Mouse (Mus musculus): ENCODE data around the gene Pla2g15. TPM values are rescaled to one million over a fixed set of nuclear protein-coding genes. Genes with fewer than 3 reads are reported as not detected.

The Pla2g15 gene
- polyA plus RNA-seq, 1 experiment: 1.9 TPM

- Histone ChIP-seq H3K4me1 (ENCODE audit: control insufficient read depth, insufficient read depth, low read length) (peaks cover under 1% of the 10 kb centered on the region; the same call in 1 of the 2 replicates), H3K4me3 (ENCODE audit: control insufficient read depth, low read depth, low read length) (no peak overlapping the region), H3K36me3 (ENCODE audit: control insufficient read depth, insufficient read depth, low read length) (no peaks in the 10 kb centered on the region; the same call in 1 of the 2 replicates), H3K27ac (ENCODE audit: control insufficient read depth, insufficient read depth, low read depth, low read length) (no peak overlapping the region), H3K27me3 (ENCODE audit: control insufficient read depth, insufficient read depth, low read length) (no peaks in the 10 kb centered on the region; the same call in 1 of the 2 replicates)
- TF ChIP-seq CTCF (IDR thresholded peaks at IDR 0.05; ENCODE audit: control insufficient read depth, insufficient read depth, insufficient replicate concordance, low read depth, low read length): no peak
- TF ChIP-seq POLR2A (IDR thresholded peaks at IDR 0.05; ENCODE audit: control insufficient read depth, low read depth, low read length): no peak
Measured at GRCm38 (mm10) chr8:106129997-106130396, 20.2 kb upstream of the Pla2g15 start.

- Histone ChIP-seq H3K4me1 (ENCODE audit: control insufficient read depth, insufficient read depth, low read length) (peaks cover 5% of the 10 kb centered on the region), H3K27me3 (ENCODE audit: control insufficient read depth, insufficient read depth, low read length) (no peaks in the 10 kb centered on the region; the same call in 1 of the 2 replicates), H3K36me3 (ENCODE audit: control insufficient read depth, insufficient read depth, low read length) (no peaks in the 10 kb centered on the region; the same call in 1 of the 2 replicates), H3K4me3 (ENCODE audit: control insufficient read depth, low read depth, low read length) (no peak overlapping the region), H3K27ac (ENCODE audit: control insufficient read depth, insufficient read depth, low read depth, low read length) (no peak overlapping the region)
- TF ChIP-seq CTCF (IDR thresholded peaks at IDR 0.05; ENCODE audit: control insufficient read depth, insufficient read depth, insufficient replicate concordance, low read depth, low read length): no peak
- no peak for TF ChIP-seq POLR2A (IDR thresholded peaks at IDR 0.05; ENCODE audit: control insufficient read depth, low read depth, low read length)
Measured at GRCm38 (mm10) chr8:106130505-106130904, 19.7 kb upstream of the Pla2g15 start.

GRCm38 (mm10) chr8:106131021-106131420, 19.2 kb upstream of the Pla2g15 start:
- H3K4me3 ChIP-seq (ENCODE audit: control insufficient read depth, low read depth, low read length): no peak overlapping the region
- no peaks in the 10 kb centered on the region; the same call in 1 of the 2 replicates for H3K27me3 ChIP-seq (ENCODE audit: control insufficient read depth, insufficient read depth, low read length)
- no peak for TF ChIP-seq POLR2A (IDR thresholded peaks at IDR 0.05; ENCODE audit: control insufficient read depth, low read depth, low read length)
- no peak for TF ChIP-seq CTCF (IDR thresholded peaks at IDR 0.05; ENCODE audit: control insufficient read depth, insufficient read depth, insufficient replicate concordance, low read depth, low read length)
- no peak overlapping the region for H3K27ac ChIP-seq (ENCODE audit: control insufficient read depth, insufficient read depth, low read depth, low read length)
- H3K36me3 ChIP-seq (ENCODE audit: control insufficient read depth, insufficient read depth, low read length): no peaks in the 10 kb centered on the region; the same call in 1 of the 2 replicates
- peaks cover 10% of the 10 kb centered on the region for H3K4me1 ChIP-seq (ENCODE audit: control insufficient read depth, insufficient read depth, low read length)

GRCm38 (mm10) chr8:106131488-106132222, 18.5 kb upstream of the Pla2g15 start:
- TF ChIP-seq POLR2A (IDR thresholded peaks at IDR 0.05; ENCODE audit: control insufficient read depth, low read depth, low read length): no peak
- no peak for TF ChIP-seq CTCF (IDR thresholded peaks at IDR 0.05; ENCODE audit: control insufficient read depth, insufficient read depth, insufficient replicate concordance, low read depth, low read length)
- no peak overlapping the region for H3K27ac ChIP-seq (ENCODE audit: control insufficient read depth, insufficient read depth, low read depth, low read length)
- no peak overlapping the region for H3K4me3 ChIP-seq (ENCODE audit: control insufficient read depth, low read depth, low read length)
- no peaks in the 10 kb centered on the region; the same call in 1 of the 2 replicates for H3K27me3 ChIP-seq (ENCODE audit: control insufficient read depth, insufficient read depth, low read length)
- peaks cover 14% of the 10 kb centered on the region for H3K4me1 ChIP-seq (ENCODE audit: control insufficient read depth, insufficient read depth, low read length)
- no peaks in the 10 kb centered on the region; the same call in 1 of the 2 replicates for H3K36me3 ChIP-seq (ENCODE audit: control insufficient read depth, insufficient read depth, low read length)

- no peaks in the 10 kb centered on the region; the same call in 1 of the 2 replicates for H3K36me3 ChIP-seq (ENCODE audit: control insufficient read depth, insufficient read depth, low read length)
- no peaks in the 10 kb centered on the region; the same call in 1 of the 2 replicates for H3K27me3 ChIP-seq (ENCODE audit: control insufficient read depth, insufficient read depth, low read length)
Measured at GRCm38 (mm10) chr8:106132356-106132755, 17.8 kb upstream of the Pla2g15 start.

GRCm38 (mm10) chr8:106133526-106133925, 16.7 kb upstream of the Pla2g15 start:
- Histone ChIP-seq H3K4me3 (ENCODE audit: control insufficient read depth, low read depth, low read length) (no peak overlapping the region), H3K27ac (ENCODE audit: control insufficient read depth, insufficient read depth, low read depth, low read length) (no peak overlapping the region), H3K4me1 (ENCODE audit: control insufficient read depth, insufficient read depth, low read length) (peaks cover 29% of the 10 kb centered on the region), H3K27me3 (ENCODE audit: control insufficient read depth, insufficient read depth, low read length) (no peaks in the 10 kb centered on the region; the same call in 1 of the 2 replicates), H3K36me3 (ENCODE audit: control insufficient read depth, insufficient read depth, low read length) (no peaks in the 10 kb centered on the region; the same call in 1 of the 2 replicates)
- TF ChIP-seq POLR2A (IDR thresholded peaks at IDR 0.05; ENCODE audit: control insufficient read depth, low read depth, low read length) (no peak), CTCF (IDR thresholded peaks at IDR 0.05; ENCODE audit: control insufficient read depth, insufficient read depth, insufficient replicate concordance, low read depth, low read length) (no peak)

More at GRCm38 (mm10) chr8:106132356-106132755, 17.8 kb upstream of the Pla2g15 start:
- Histone ChIP-seq H3K4me1 (ENCODE audit: control insufficient read depth, insufficient read depth, low read length) (peaks cover 18% of the 10 kb centered on the region), H3K27ac (ENCODE audit: control insufficient read depth, insufficient read depth, low read depth, low read length) (no peak overlapping the region), H3K4me3 (ENCODE audit: control insufficient read depth, low read depth, low read length) (no peak overlapping the region)
- no peak for TF ChIP-seq CTCF (IDR thresholded peaks at IDR 0.05; ENCODE audit: control insufficient read depth, insufficient read depth, insufficient replicate concordance, low read depth, low read length)
- TF ChIP-seq POLR2A (IDR thresholded peaks at IDR 0.05; ENCODE audit: control insufficient read depth, low read depth, low read length): no peak

GRCm38 (mm10) chr8:106133946-106134345, 16.3 kb upstream of the Pla2g15 start:
- Histone ChIP-seq H3K4me1 (ENCODE audit: control insufficient read depth, insufficient read depth, low read length) (peaks cover 29% of the 10 kb centered on the region), H3K36me3 (ENCODE audit: control insufficient read depth, insufficient read depth, low read length) (no peaks in the 10 kb centered on the region; the same call in 1 of the 2 replicates), H3K4me3 (ENCODE audit: control insufficient read depth, low read depth, low read length) (no peak overlapping the region), H3K27me3 (ENCODE audit: control insufficient read depth, insufficient read depth, low read length) (no peaks in the 10 kb centered on the region; the same call in 1 of the 2 replicates), H3K27ac (ENCODE audit: control insufficient read depth, insufficient read depth, low read depth, low read length) (no peak overlapping the region)
- TF ChIP-seq POLR2A (IDR thresholded peaks at IDR 0.05; ENCODE audit: control insufficient read depth, low read depth, low read length): no peak

Measured in testis, adult 2 months (tissue).